Mouse (Mus musculus) thymus, adult 2 months (tissue): ENCODE measurements at regions not wholly inside any gene's neighbourhood (a gene's known extent, or its start where the extent isn't known, plus 50 kb on each side); places are given as distances from the start of the nearest gene placed in this dataset.

Experiments
- DNase-seq: peaks from one replicate; pipeline ENCODE4 v3.0.0; 2021
- H3K27ac ChIP-seq: fragments of 200-500 bp; 2 replicates; pipeline ENCODE4 v1.5.1; 2012; ENCODE audit warnings: low read length, control low read depth; ENCODE audit not compliant: control insufficient read depth, insufficient read depth
- H3K27me3 ChIP-seq: fragments of 200-500 bp; 2 replicates; pipeline ENCODE4 v1.6.1; 2012; ENCODE audit warnings: mild to moderate bottlenecking, low read length, moderate library complexity, mixed read lengths; ENCODE audit not compliant: control insufficient read depth, insufficient read depth
- H3K36me3 ChIP-seq: fragments of 200-500 bp; 2 replicates; pipeline ENCODE4 v1.6.1; 2012; ENCODE audit warnings: mild to moderate bottlenecking, low read length, moderate library complexity; ENCODE audit not compliant: control insufficient read depth, insufficient read depth
- H3K4me1 ChIP-seq: fragments of 200-500 bp; replicated peaks from 2 replicates; pipeline ENCODE4 v1.6.1; 2012; ENCODE audit warnings: low read length; ENCODE audit not compliant: control insufficient read depth, insufficient read depth
- H3K4me3 ChIP-seq: fragments of 200-500 bp; 2 replicates; pipeline ENCODE4 v1.5.1; 2012; ENCODE audit warnings: mild to moderate bottlenecking, low read length, control low read depth, moderate library complexity; ENCODE audit not compliant: control insufficient read depth, insufficient read depth
- CTCF ChIP-seq: fragments of 200-500 bp; IDR thresholded peaks from 2 replicates; pipeline ENCODE4 v1.5.1; 2012; ENCODE audit warnings: mild to moderate bottlenecking, control low read depth, low read length, moderate library complexity, borderline replicate concordance; ENCODE audit not compliant: control insufficient read depth, poor library complexity, insufficient read depth; ENCODE audit errors: extremely low read depth
- POLR2A ChIP-seq: fragments of 200-500 bp; IDR thresholded peaks from 2 replicates; pipeline ENCODE4 v1.6.1; 2012; ENCODE audit warnings: mild to moderate bottlenecking, low read length, control low read depth, moderate library complexity; ENCODE audit not compliant: control insufficient read depth, poor library complexity, insufficient read depth; ENCODE audit errors: extremely low read depth
- WGBS: fragments of 180-500 bp; shearing (Covaris S2); methylation state at CpG from one replicate; pipeline ENCODE4 v1.1.7; 2018; 5-methylcytosine and 5-hydroxymethylcytosine counted together

DNA sequence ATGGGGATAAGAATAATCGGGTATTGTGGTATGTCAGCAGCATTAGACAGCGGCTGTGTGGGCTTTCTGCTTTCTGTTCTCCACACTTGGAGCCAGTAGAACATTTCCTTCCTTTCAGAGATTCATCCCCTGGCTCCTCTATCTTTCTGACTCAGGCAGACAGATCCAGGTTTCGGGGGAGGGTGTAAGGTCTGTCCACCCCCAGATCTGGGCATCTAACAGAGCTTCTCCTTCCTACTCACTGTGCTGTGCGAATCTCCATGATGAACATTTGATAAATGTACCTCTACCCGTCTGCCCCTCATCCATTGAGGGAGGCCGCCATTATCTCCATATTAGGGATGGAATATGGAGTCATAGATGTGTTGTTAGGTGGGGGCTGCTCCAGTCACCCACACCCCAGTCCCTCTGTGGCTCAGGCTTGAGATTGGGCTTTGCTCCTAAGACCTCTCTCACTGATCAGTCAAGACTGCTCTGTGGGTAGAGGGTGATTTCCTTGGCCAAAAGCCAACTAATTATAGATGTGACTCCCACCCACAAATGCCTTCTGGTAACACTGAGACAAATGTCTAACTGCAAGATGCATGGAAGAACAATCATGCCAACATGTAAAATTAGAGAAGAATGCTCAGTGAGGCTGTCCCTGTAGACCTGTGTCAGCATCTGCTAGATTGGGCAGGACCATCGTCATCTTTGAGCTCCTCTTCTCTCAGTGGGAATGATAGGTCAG is 163.8 kb downstream of the 1810013L24Rik start:
- no peak overlapping the region for H3K27ac ChIP-seq
- WGBS = 95% methylated on average over 7 of the region's 7 CpGs
- TF ChIP-seq POLR2A = no peak
- TF ChIP-seq CTCF = no peak

GRCm38 (mm10) chr16:8994521-8994920 is 164.6 kb downstream of the 1810013L24Rik start:
- no peaks in the 10 kb centered on the region for H3K27me3 ChIP-seq
- 94% methylated on average over 1 of the region's 1 CpGs for WGBS
- H3K36me3 ChIP-seq = no peaks in the 10 kb centered on the region
- no peak for DNase-seq
- no peak overlapping the region for H3K27ac ChIP-seq
- no peaks in the 10 kb centered on the region for H3K4me1 ChIP-seq
- no peak overlapping the region for H3K4me3 ChIP-seq
- TF ChIP-seq CTCF (no peak), POLR2A (no peak)

More for the DNA sequence above, 163.8 kb downstream of the 1810013L24Rik start:
- H3K27me3 ChIP-seq = no peaks in the 10 kb centered on the region
- no peak for DNase-seq
- no peaks in the 10 kb centered on the region for H3K4me1 ChIP-seq
- H3K4me3 ChIP-seq = no peak overlapping the region
- no peaks in the 10 kb centered on the region for H3K36me3 ChIP-seq

DNA sequence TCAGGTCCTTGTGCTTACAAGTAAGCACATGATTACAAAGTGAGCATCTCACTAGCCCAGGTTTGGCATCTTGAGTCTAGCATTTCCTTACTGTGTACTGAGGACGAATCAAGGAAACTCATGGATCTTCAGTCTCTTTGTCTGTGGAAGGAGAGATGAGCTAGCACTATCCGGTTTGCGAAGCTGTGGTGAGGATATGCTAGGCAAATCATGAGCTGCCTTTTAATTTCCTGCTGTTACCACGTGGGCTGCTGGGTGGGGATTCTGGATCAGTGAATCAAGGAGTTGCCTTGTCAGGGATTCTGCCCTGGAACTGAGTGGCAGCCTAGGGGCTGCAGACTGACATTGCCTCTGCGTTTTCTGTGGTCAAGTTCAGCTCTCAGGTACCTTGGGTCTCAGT is 167.3 kb downstream of the 1810013L24Rik start:
- no peaks in the 10 kb centered on the region for H3K36me3 ChIP-seq
- 80% methylated on average over 5 of the region's 5 CpGs for WGBS
- DNase-seq = no peak
- H3K27me3 ChIP-seq = no peaks in the 10 kb centered on the region
- no peak overlapping the region for H3K4me3 ChIP-seq
- TF ChIP-seq POLR2A (no peak), CTCF (no peak)
- no peaks in the 10 kb centered on the region for H3K4me1 ChIP-seq
- no peak overlapping the region for H3K27ac ChIP-seq

DNA sequence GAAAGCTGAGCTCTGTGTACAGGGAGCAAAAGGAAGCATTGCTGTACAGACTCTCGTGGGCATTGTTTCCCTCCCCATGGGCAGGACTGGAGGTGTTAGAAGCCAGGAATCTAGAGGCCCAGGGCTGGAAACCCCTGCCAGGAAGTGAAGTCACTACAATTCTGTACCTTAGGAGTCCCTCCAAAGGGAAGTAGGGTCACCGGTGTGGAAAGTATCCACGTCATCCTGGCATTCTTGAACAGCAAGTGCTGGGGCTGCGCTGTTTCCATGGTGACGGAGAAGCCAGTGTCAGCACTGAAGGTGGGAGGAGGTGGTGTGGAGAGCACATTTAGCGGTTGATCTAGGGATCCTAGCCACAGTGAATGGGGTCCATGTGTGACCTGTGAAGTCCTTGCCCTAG is 174.1 kb downstream of the 1810013L24Rik start:
- H3K4me3 ChIP-seq = no peak overlapping the region
- H3K27ac ChIP-seq = no peak overlapping the region
- TF ChIP-seq POLR2A (no peak), CTCF (no peak)
- no peak for DNase-seq
- 33% methylated on average over 6 of the region's 6 CpGs for WGBS
- H3K4me1 ChIP-seq = no peaks in the 10 kb centered on the region
- H3K36me3 ChIP-seq = no peaks in the 10 kb centered on the region
- H3K27me3 ChIP-seq = no peaks in the 10 kb centered on the region

DNA sequence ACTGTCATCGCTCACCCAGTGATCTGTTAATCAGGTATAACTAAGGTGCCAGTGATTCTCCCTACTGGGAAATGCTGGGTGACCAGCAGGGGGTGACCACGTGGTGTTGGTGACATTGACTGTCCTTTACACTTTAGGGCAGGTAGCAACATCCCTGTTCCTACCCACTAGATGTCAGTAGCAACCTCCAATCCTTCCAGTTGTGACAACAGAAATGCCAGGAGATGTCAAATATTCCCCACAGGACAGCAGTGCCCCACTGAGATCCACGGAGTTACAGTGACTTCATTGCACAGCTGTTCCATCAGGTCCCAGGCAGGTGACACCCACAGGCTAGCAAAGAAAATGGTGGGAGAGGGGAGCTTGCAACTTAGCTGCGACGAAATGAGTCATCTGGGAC is 176.0 kb downstream of the 1810013L24Rik start:
- TF ChIP-seq POLR2A (no peak), CTCF (no peak)
- WGBS = 40% methylated on average over 5 of the region's 5 CpGs
- DNase-seq = no peak
- H3K27ac ChIP-seq = no peak overlapping the region
- H3K4me3 ChIP-seq = no peak overlapping the region
- no peaks in the 10 kb centered on the region for H3K27me3 ChIP-seq
- no peaks in the 10 kb centered on the region for H3K36me3 ChIP-seq
- H3K4me1 ChIP-seq = no peaks in the 10 kb centered on the region

DNA sequence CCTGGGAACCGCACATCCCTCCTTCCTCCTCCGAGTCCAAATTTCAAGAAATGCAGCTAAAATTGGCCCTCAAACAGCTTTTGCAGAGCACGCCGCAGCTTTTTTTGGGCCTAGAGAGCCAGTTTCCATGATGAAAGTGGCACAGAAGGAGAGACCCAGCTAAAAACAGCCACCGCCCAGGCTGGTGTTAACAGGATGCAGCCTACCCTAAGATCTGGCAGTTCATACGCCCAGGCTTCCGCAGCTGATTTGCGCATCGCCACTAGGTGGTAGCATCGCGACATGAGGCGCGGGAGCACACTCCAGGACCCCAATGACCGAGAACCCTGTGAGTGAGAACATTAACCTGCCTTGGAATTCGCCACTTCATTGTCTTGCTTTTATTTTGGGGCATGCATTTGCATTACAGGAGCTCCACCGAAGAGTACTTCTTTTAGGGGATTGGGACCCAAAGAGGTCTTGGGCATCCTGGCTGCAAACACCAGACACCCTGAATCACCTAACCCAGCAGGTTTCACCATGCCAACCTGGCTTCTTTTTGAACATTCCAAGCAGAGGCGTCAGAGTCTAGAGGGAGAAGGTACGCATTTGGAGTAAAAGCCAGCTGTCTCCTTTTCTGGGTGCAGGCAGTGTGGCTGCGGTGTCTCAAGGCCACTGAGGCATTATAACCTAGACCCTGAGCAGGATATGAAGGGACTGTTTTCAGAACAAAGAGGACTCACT is 179.6 kb downstream of the 1810013L24Rik start:
- Histone ChIP-seq H3K27me3 (no peaks in the 10 kb centered on the region), H3K27ac (no peak overlapping the region), H3K4me1 (no peaks in the 10 kb centered on the region), H3K36me3 (no peaks in the 10 kb centered on the region), H3K4me3 (no peak overlapping the region)
- WGBS = 19% methylated on average over 19 of the region's 19 CpGs
- DNase-seq = peak; percentile 51
- TF ChIP-seq POLR2A = no peak
- 0 out of 2 replicates have a peak, but pooled peaks have one; percentile 54 for TF ChIP-seq CTCF

DNA sequence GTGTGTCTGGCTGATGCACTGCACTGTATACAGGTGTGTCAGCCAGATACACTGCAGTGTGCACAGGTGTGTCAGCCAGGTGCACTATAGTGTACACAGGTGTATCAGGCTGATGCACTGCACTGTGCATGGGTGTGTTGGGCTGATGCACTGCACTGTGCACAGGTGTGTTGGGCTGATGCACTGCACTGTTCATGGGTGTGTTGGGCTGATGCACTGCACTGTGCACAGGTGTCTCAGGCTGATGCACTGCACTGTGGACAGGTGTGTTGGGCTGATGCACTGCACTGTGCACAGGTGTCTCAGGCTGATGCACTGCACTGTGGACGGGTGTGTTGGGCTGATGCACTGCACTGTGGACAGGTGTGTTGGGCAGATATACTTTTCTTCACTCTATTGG is 181.2 kb downstream of the 1810013L24Rik start:
- no peak for TF ChIP-seq POLR2A
- TF ChIP-seq CTCF = no peak
- H3K4me1 ChIP-seq = no peaks in the 10 kb centered on the region
- H3K27me3 ChIP-seq = no peaks in the 10 kb centered on the region
- WGBS = 67% methylated on average over 1 of the region's 1 CpGs
- no peak for DNase-seq
- H3K27ac ChIP-seq = no peak overlapping the region
- no peaks in the 10 kb centered on the region for H3K36me3 ChIP-seq
- no peak overlapping the region for H3K4me3 ChIP-seq
